Mouse (Mus musculus): Measurements from ENCODE around the gene Tubg2. TPM values are rescaled to one million over a fixed set of nuclear protein-coding genes. Genes with fewer than 3 reads are reported as not detected.

Gene Tubg2
- polyA plus RNA-seq, 1 experiment from 2014 or later: 4.2 TPM

GRCm38 (mm10) chr11:101169301-101170107 lies 13.8 kb downstream of the Tubg2 start:
- peaks cover 32% of the 10 kb centered on the region for H3K36me3 ChIP-seq
- WGBS: 11% methylated on average over 17 of the region's 17 CpGs
- no peaks in the 10 kb centered on the region for H3K9me3 ChIP-seq (replicated peaks)
- peaks cover 83% of the 10 kb centered on the region for H3K4me1 ChIP-seq
- H3K27me3 ChIP-seq: peaks cover 42% of the 10 kb centered on the region
- peak overlapping the region; percentile 94 for H3K4me2 ChIP-seq
- H3K9ac ChIP-seq: peak overlapping the region; percentile 75
- H3K27ac ChIP-seq: peak overlapping the region; percentile 93; the same call in 1 of the 2 replicates
- peak overlapping the region; percentile 75 for H3K4me3 ChIP-seq (replicated peaks)
- ATAC-seq (replicated peaks; ENCODE audit: low FRiP score): no peak

DNA sequence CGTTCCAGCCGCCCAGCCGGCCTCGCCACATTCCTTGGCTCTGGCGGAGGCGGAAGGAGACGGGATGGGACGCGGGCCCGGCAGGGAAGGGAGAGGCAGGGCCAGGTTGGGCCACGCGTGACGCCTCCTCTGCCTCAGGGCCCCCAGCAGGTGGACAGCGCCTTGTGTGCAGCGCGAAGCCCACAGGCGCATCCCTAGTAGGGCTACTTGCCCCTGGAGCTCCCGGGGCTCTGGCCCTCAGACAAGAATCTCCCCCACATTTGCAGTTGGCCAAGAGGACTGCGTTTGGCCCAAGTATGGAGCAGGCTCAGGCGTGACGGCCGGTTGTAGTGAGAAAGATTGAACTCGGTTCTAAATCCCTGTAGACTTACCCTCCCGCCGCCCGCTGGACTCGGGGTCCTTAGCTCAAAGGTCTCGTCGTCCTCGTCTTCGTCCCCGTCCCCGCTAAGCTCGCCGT lies 14.7 kb downstream of the Tubg2 start, which contains the start of gene Cntnap1:
Cntnap1 (plus strand) TSS at position 170 of the 457 bp plus-strand sequence.
- H3K27me3 ChIP-seq: peaks cover 44% of the 10 kb centered on the region
- H3K9me3 ChIP-seq (replicated peaks): no peaks in the 10 kb centered on the region
- no peak for ATAC-seq (replicated peaks; ENCODE audit: low FRiP score)
- H3K4me3 ChIP-seq (replicated peaks): peak within 1 kb of the TSS; percentile 75
- peak within 1 kb of the TSS; percentile 75 for H3K9ac ChIP-seq
- H3K4me2 ChIP-seq: peak within 1 kb of the TSS; percentile 94
- H3K36me3 ChIP-seq: peaks cover 23% of the 10 kb centered on the region
- H3K4me1 ChIP-seq: peaks cover 83% of the 10 kb centered on the region
- peak within 1 kb of the TSS; percentile 93 for H3K27ac ChIP-seq
- under 1% methylated on average over 35 of the region's 35 CpGs for WGBS

- H3K4me2 ChIP-seq: peak within 1 kb of the TSS; percentile 94
- under 1% methylated on average over 46 of the region's 50 CpGs for WGBS
- no peaks in the 10 kb centered on the region for H3K9me3 ChIP-seq (replicated peaks)
- peak; percentile 94 for ATAC-seq (replicated peaks; ENCODE audit: low FRiP score)
- H3K9ac ChIP-seq: peak within 1 kb of the TSS; percentile 75
- H3K4me3 ChIP-seq (replicated peaks): peak within 1 kb of the TSS; percentile 75
- peaks cover 41% of the 10 kb centered on the region for H3K27me3 ChIP-seq
- H3K27ac ChIP-seq: peak within 1 kb of the TSS; percentile 97
- H3K4me1 ChIP-seq: peaks cover 84% of the 10 kb centered on the region
- H3K36me3 ChIP-seq: peaks cover 20% of the 10 kb centered on the region
These were observed 15.3 kb downstream of the Tubg2 start, which contains the start of gene Plekhh3 for GRCm38 (mm10) chr11:101170811-101171610. TSS of gene Plekhh3 (minus strand) at chr11:101171351.

DNA sequence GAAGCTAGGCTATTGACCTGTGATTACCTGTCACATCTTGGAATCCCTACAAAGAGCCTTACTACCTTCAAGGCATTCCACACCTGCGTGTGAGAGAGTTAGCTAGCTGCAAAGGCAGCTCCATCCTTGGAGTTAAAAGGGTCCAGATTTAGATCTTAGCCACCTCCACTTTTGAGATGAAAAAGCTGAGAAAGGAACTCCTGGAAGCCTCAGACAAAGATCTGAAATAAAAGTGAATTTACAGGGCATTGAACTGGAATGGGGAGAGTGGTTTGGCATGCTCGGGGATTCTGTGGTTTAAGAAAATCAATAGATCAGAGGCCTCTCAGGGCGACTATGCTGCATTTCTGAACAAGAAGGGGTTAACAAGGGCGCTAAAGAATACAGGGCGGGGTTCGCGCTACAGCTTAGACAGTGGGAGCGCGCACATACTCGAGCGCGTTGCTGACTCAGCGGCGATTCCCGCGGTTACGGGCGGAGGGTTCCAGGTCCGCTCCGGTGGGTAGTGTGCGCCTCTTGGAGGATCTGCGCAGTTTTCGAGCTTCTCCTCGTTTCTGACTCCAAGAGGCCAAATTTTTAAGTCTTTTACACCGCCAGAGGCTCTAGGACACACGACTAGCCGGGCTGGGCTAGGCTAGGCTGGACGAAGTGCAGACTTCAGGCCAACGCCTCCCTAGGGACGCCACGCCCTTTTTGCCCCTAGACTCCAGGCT lies 16.2 kb downstream of the Tubg2 start:
- WGBS: under 1% methylated on average over 31 of the region's 31 CpGs
- ATAC-seq (replicated peaks; ENCODE audit: low FRiP score): peak; percentile 53
- Histone ChIP-seq H3K4me3 (replicated peaks) (peak overlapping the region; percentile 75), H3K27me3 (peaks cover 41% of the 10 kb centered on the region), H3K27ac (peak overlapping the region; percentile 97), H3K9me3 (replicated peaks) (no peaks in the 10 kb centered on the region), H3K9ac (peak overlapping the region; percentile 59), H3K36me3 (peaks cover 11% of the 10 kb centered on the region), H3K4me2 (peak overlapping the region; percentile 94), H3K4me1 (peaks cover 88% of the 10 kb centered on the region)

DNA sequence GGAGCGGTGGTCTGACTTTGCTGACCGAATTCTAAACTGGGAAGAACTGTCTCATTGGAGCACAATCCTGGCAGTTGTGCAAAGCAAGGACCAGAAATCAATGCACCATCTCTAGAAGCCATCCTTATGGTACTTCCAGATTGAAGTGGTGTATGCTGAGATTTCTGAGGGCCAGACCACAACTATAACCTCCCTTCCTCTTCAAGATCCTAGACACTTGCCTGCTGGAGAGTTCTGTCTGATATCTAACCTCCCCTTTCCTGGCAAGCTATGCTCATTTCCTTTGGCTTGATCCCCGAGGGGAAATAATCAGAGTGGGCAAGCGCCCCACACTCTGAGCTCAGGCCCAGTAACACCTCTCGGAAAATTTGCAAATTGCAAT lies 16.7 kb downstream of the Tubg2 start:
- Histone ChIP-seq H3K4me3 (replicated peaks) (peak overlapping the region; percentile 75), H3K9ac (peak overlapping the region; percentile 59), H3K27ac (peak overlapping the region; percentile 97), H3K36me3 (peaks cover 5% of the 10 kb centered on the region), H3K27me3 (peaks cover 41% of the 10 kb centered on the region), H3K4me1 (peaks cover 91% of the 10 kb centered on the region), H3K4me2 (peak overlapping the region; percentile 94), H3K9me3 (replicated peaks) (no peaks in the 10 kb centered on the region)
- no peak for ATAC-seq (replicated peaks; ENCODE audit: low FRiP score)
- 10% methylated on average over 5 of the region's 5 CpGs for WGBS

- 6% methylated on average over 11 of the region's 11 CpGs for WGBS
- Histone ChIP-seq H3K9ac (no peak overlapping the region), H3K4me2 (peak overlapping the region; percentile 94), H3K36me3 (no peaks in the 10 kb centered on the region), H3K4me3 (replicated peaks) (peak overlapping the region; percentile 41), H3K27ac (peak overlapping the region; percentile 94), H3K9me3 (replicated peaks) (no peaks in the 10 kb centered on the region), H3K4me1 (peaks cover 90% of the 10 kb centered on the region), H3K27me3 (peaks cover 41% of the 10 kb centered on the region)
- ATAC-seq (replicated peaks; ENCODE audit: low FRiP score): no peak
These were observed 17.4 kb downstream of the Tubg2 start for GRCm38 (mm10) chr11:101173112-101173511.

- peak overlapping the region; percentile 94 for H3K4me2 ChIP-seq
- H3K27ac ChIP-seq: peak overlapping the region; percentile 94
- no peaks in the 10 kb centered on the region for H3K36me3 ChIP-seq
- H3K9me3 ChIP-seq (replicated peaks): no peaks in the 10 kb centered on the region
- WGBS: 1% methylated on average over 61 of the region's 61 CpGs
- ATAC-seq (replicated peaks; ENCODE audit: low FRiP score): peak; percentile 52
- peak overlapping the region; percentile 44 for H3K9ac ChIP-seq
- H3K4me1 ChIP-seq: peaks cover 85% of the 10 kb centered on the region
- peak overlapping the region; percentile 41 for H3K4me3 ChIP-seq (replicated peaks)
- peaks cover 42% of the 10 kb centered on the region for H3K27me3 ChIP-seq
These were observed 18.1 kb downstream of the Tubg2 start for GRCm38 (mm10) chr11:101173631-101174388.

GRCm38 (mm10) chr11:101174389-101174745 lies 18.7 kb downstream of the Tubg2 start:
- Histone ChIP-seq H3K4me2 (peak overlapping the region; percentile 94), H3K27me3 (peaks cover 46% of the 10 kb centered on the region), H3K9ac (peak overlapping the region; percentile 44), H3K27ac (peak overlapping the region; percentile 94), H3K36me3 (no peaks in the 10 kb centered on the region), H3K9me3 (replicated peaks) (no peaks in the 10 kb centered on the region), H3K4me3 (replicated peaks) (peak overlapping the region; percentile 41), H3K4me1 (peaks cover 80% of the 10 kb centered on the region)
- no peak for ATAC-seq (replicated peaks; ENCODE audit: low FRiP score)
- 28% methylated on average over 9 of the region's 9 CpGs for WGBS

DNA sequence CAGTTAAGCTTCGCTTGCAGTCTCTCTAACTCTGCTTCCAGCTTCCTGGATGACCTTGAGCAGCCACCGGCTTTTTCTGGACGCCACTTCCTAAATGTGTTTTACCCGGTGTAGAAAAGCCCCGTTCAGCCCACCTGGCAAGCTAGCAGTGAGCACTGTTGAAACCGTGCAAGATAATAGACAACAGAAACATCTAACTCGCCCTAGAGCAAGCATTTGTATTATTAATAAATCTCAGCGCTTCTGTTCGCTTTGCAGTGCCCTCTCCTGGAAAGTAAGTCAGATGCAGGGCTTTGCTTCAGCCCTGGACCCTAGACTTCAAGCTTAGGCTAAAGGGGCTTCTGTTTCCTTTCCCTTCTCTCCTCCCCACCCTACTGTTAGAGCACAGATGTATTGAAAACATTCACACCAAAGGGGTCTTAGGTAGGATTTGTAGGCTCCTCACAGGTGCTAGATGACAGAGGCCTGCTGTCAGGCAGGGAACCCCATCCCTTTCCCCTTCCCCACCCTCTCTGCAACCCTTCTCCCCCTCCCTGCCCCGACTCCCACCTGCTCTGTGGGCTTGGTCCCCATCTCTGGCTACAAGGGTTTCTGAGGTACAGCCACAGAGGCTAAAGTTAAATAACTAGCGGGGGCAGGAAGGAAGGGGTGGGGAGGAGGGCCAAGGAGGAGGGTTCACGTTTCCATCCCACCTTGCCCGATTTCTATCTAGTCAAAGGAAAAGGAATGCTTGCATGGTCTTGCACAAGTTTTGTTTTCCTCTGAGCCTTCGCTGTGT lies 19.3 kb downstream of the Tubg2 start, which contains the start of gene Ccr10:
Ccr10 (minus strand) TSS at position 593 of the 778 bp plus-strand sequence.
- H3K9ac ChIP-seq: peak within 1 kb of the TSS; percentile 44
- 20% methylated on average over 14 of the region's 14 CpGs for WGBS
- H3K4me1 ChIP-seq: peaks cover 74% of the 10 kb centered on the region
- no peaks in the 10 kb centered on the region for H3K36me3 ChIP-seq
- peak within 1 kb of the TSS; percentile 94; the same call in 1 of the 2 replicates for H3K27ac ChIP-seq
- peak within 1 kb of the TSS; percentile 94 for H3K4me2 ChIP-seq
- H3K9me3 ChIP-seq (replicated peaks): no peaks in the 10 kb centered on the region
- H3K4me3 ChIP-seq (replicated peaks): peak within 1 kb of the TSS; percentile 41
- H3K27me3 ChIP-seq: peaks cover 47% of the 10 kb centered on the region
- no peak for ATAC-seq (replicated peaks; ENCODE audit: low FRiP score)

DNA sequence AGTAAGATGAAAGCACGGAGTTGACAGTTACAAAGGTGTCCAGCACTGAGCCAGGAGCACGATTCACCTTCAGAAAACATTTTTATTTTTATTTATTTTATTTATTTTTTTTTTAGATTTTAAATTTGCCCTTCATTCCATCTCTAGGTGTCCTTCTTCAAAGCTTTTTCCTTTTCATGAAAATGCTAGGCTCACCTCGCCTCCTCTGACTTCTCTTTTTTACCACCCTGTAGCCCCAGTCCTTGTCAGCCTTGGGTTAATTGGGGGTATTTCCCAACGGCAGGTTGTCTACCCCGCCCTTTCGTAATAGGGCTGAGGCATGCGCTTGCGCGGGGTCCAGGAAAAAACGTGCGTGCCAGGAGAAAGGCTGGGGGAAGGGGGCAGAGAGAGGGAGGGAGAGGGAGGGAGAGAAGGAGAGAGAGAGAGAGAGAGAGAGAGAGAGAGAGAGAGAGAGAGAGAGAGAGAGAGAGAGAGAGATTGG lies 20.0 kb downstream of the Tubg2 start:
- no peak for ATAC-seq (replicated peaks; ENCODE audit: low FRiP score)
- Histone ChIP-seq H3K36me3 (no peaks in the 10 kb centered on the region), H3K27ac (no peak overlapping the region), H3K9ac (no peak overlapping the region), H3K4me1 (peaks cover 74% of the 10 kb centered on the region), H3K4me3 (replicated peaks) (peak overlapping the region; percentile 41), H3K9me3 (replicated peaks) (no peaks in the 10 kb centered on the region), H3K4me2 (peak overlapping the region; percentile 94), H3K27me3 (peaks cover 47% of the 10 kb centered on the region)
- WGBS: 10% methylated on average over 11 of the region's 11 CpGs

All from kidney, embryonic 15.5 days (tissue).